Mouse (Mus musculus) T-cell, adult 66 days (primary cell): Measurements from ENCODE around the gene Gm14406. TPM values are rescaled to one million over a fixed set of nuclear protein-coding genes. Genes with fewer than 3 reads are reported as not detected.

Experiments
- total RNA-seq, 2 experiments: library from RNA; stranded (reverse); gene quantifications; 3 replicates in 1 of 2; 4 replicates in 1 of 2; pipeline ENCODE4 v1.2.4; 2023

The Gm14406 gene
- total RNA-seq: not detected

GRCm38 (mm10) chr2:177577998-177578397, at the start of gene Gm14406:
Gene Gm14406, minus strand, starts transcription at chr2:177578210.

Other genes with a start within 250 kb of the Gm14406 start
- gene Gm14418, start 179.9 kb downstream of the Gm14406 start, total RNA-seq: 1 to 10 TPM in 1 of 2 experiments, under 1 TPM in 1; 0.89 to 2.2 TPM
- 10 to 100 TPM in 1 of 2 experiments, 1 to 10 TPM in 1; 5.9 to 10.2 TPM for gene Zfp970, start 113.5 kb downstream of the Gm14406 start, total RNA-seq
- gene Gm14403, start 80.0 kb downstream of the Gm14406 start, total RNA-seq: 1 to 10 TPM; 3.4 to 9.1 TPM
- gene Gm14322, start 181.1 kb upstream of the Gm14406 start, total RNA-seq: 1 to 10 TPM; 3.5 to 3.8 TPM